ENCODE assay signal across 41 mouse cellular contexts in genomic region chr2:122132078-122132477, GRCm38 (mm10). TPM values are rescaled to one million over a fixed set of nuclear protein-coding genes. Genes with fewer than 3 reads are reported as not detected.
"Had no signal": no experiment of that assay in that cellular context is flagged by ENCODE, and none has a peak within 500 bp of the region (broad histone marks: within the 10 kb centered on the region; RNA-seq: fewer than 3 reads in every experiment).

No protein-coding gene starts in this region.

- ATAC-seq: hindbrain, embryonic 16.5 days; inflammation-experienced regulatory T-cells, adult 6 months; intestine, embryonic 16.5 days; liver, embryonic 12.5 days had no signal

- H3K4me3 ChIP-seq: gastrocnemius, adult 2 months; heart, adult 2 months; heart, embryonic 13.5 days; heart, embryonic 15.5 days; hindbrain, embryonic 10.5 days; hindbrain, embryonic 12.5 days; kidney, embryonic 15.5 days; limb, embryonic 13.5 days; limb, embryonic 15.5 days; liver, embryonic 12.5 days had no signal

- H3K9ac ChIP-seq: heart, embryonic 13.5 days; heart, embryonic 15.5 days; hindbrain, embryonic 12.5 days; hindbrain, embryonic 14.5 days; kidney, embryonic 15.5 days; limb, embryonic 13.5 days; limb, embryonic 15.5 days; liver, embryonic 12.5 days had no signal

- H3K9me3 ChIP-seq: heart, embryonic 13.5 days; heart, embryonic 15.5 days; hindbrain, embryonic 10.5 days; hindbrain, embryonic 12.5 days; kidney, embryonic 15.5 days; limb, embryonic 13.5 days; limb, embryonic 15.5 days; liver, embryonic 12.5 days had no signal

- H3K4me1 ChIP-seq: heart, embryonic 15.5 days; hindbrain, embryonic 12.5 days; kidney, embryonic 15.5 days; limb, embryonic 13.5 days; limb, embryonic 15.5 days had no signal

- H3K4me2 ChIP-seq: heart, embryonic 11.5 days; heart, embryonic 13.5 days; heart, embryonic 15.5 days; hindbrain, embryonic 12.5 days; hindbrain, embryonic 14.5 days; kidney, embryonic 15.5 days; limb, embryonic 13.5 days; limb, embryonic 15.5 days; liver, embryonic 12.5 days had no signal

- H3K27ac ChIP-seq: gastrocnemius, adult 2 months; heart, adult 2 months; heart, embryonic 13.5 days; heart, embryonic 15.5 days; hindbrain, embryonic 10.5 days; hindbrain, embryonic 12.5 days; hindbrain, embryonic 14.5 days; kidney, embryonic 15.5 days; kidney, postnatal 0 days; limb, embryonic 13.5 days; limb, embryonic 15.5 days; liver, embryonic 12.5 days had no signal

- H3K36me3 ChIP-seq: heart, embryonic 13.5 days; heart, embryonic 15.5 days; hindbrain, embryonic 10.5 days; hindbrain, embryonic 12.5 days; kidney, embryonic 15.5 days; limb, embryonic 13.5 days; limb, embryonic 15.5 days; liver, embryonic 12.5 days had no signal

- DNase-seq: gastrocnemius, adult 2 months; gastrocnemius, postnatal 10 days; gastrocnemius, postnatal 25 days; heart, adult 2 months; heart, postnatal 14 days; heart, postnatal 36 days; kidney, adult 11 months; kidney, adult 2 months; kidney, adult 9 months; kidney, postnatal 14 days; kidney, postnatal 36 days; layer of hippocampus, adult 9-11 months; layer of hippocampus, postnatal 36 days; left cerebral cortex, postnatal 4 days had no signal

- H3K27me3 ChIP-seq: heart, embryonic 13.5 days; heart, embryonic 15.5 days; kidney, embryonic 15.5 days; limb, embryonic 15.5 days had no signal

RNA-seq across cellular contexts. Expression of gene Trim69, which starts 28.4 kb away (rescaled TPM):
- total RNA-seq: gastrocnemius, adult 2 months; gastrocnemius, postnatal 10 days; gastrocnemius, postnatal 25 days; gastrocnemius, postnatal 4 days; heart, adult 2 months; heart, postnatal 14 days; layer of hippocampus, adult 18-20 months; layer of hippocampus, adult 8-10 months; layer of hippocampus, postnatal 14 days; layer of hippocampus, postnatal 36 days; left cerebral cortex, adult 18-20 months; left cerebral cortex, adult 8-10 months; left cerebral cortex, postnatal 10 days; left cerebral cortex, postnatal 25 days; left cerebral cortex, postnatal 4 days had no signal
- polyA plus RNA-seq: heart, adult 2 months; heart, embryonic 13.5 days; heart, embryonic 15.5 days; heart, postnatal 0 days; hindbrain, embryonic 10.5 days; hindbrain, embryonic 12.5 days; hindbrain, embryonic 14.5 days; intestine, embryonic 16.5 days; kidney, adult 2 months; kidney, embryonic 15.5 days; kidney, postnatal 0 days; limb, embryonic 11.5 days; limb, embryonic 13.5 days; liver, embryonic 12.5 days had no signal

RNA-seq across cellular contexts. Expression of gene Patl2, which starts 53.9 kb away (rescaled TPM):
- total RNA-seq: gastrocnemius, adult 2 months; gastrocnemius, postnatal 10 days; gastrocnemius, postnatal 25 days; gastrocnemius, postnatal 4 days; heart, adult 2 months; heart, postnatal 14 days; heart, postnatal 36 days; layer of hippocampus, adult 18-20 months; left cerebral cortex, postnatal 25 days; left cerebral cortex, postnatal 4 days had no signal
- polyA plus RNA-seq: heart, adult 2 months; heart, embryonic 11.5 days; heart, embryonic 13.5 days; hindbrain, embryonic 10.5 days; hindbrain, embryonic 12.5 days; hindbrain, embryonic 14.5 days; kidney, adult 2 months; kidney, embryonic 15.5 days; limb, embryonic 11.5 days; limb, embryonic 13.5 days; limb, embryonic 15.5 days; liver, adult 2 months had no signal

RNA-seq across cellular contexts. Expression of gene Terb2, which starts 54.0 kb away (rescaled TPM):
- total RNA-seq: gastrocnemius, adult 2 months; gastrocnemius, postnatal 10 days; gastrocnemius, postnatal 25 days; gastrocnemius, postnatal 4 days; heart, adult 2 months; heart, postnatal 14 days; heart, postnatal 36 days; layer of hippocampus, adult 18-20 months; layer of hippocampus, adult 8-10 months; layer of hippocampus, postnatal 14 days; layer of hippocampus, postnatal 36 days; left cerebral cortex, adult 18-20 months; left cerebral cortex, adult 8-10 months; left cerebral cortex, postnatal 10 days; left cerebral cortex, postnatal 25 days; left cerebral cortex, postnatal 4 days; liver, adult 2 months had no signal
- polyA plus RNA-seq: frontal cortex, adult 2 months; heart, adult 2 months; heart, embryonic 11.5 days; heart, embryonic 13.5 days; heart, embryonic 15.5 days; heart, postnatal 0 days; hindbrain, embryonic 10.5 days; hindbrain, embryonic 12.5 days; hindbrain, embryonic 14.5 days; hindbrain, embryonic 16.5 days; inflammation-experienced regulatory T-cells, adult 6 months; intestine, embryonic 16.5 days; kidney, adult 2 months; kidney, embryonic 15.5 days; kidney, postnatal 0 days; large intestine, adult 2 months; limb, embryonic 11.5 days; limb, embryonic 13.5 days; limb, embryonic 15.5 days; liver, adult 2 months; liver, embryonic 12.5 days had no signal
